Mouse (Mus musculus): Measurements from ENCODE around the gene Itgb3. TPM values are rescaled to one million over a fixed set of nuclear protein-coding genes. Genes with fewer than 3 reads are reported as not detected.

Gene Itgb3
- polyA plus RNA-seq, 1 experiment from 2014 or later = 25.3 TPM

GRCm38 (mm10) chr11:104631306-104631705, 23.5 kb downstream of the Itgb3 start:
- ChIA-PET POLR2A (interaction anchor here (0.6 kb wide), 2 partner anchors 53 to 162 kb away, joined by 3 to 4 read pairs; no protein-coding TSS in a partner anchor), CTCF (interaction anchor here (0.8 to 3.8 kb wide), 5 partner anchors 10 to 88 kb away, joined by 3 to 14 read pairs (median 3); no protein-coding TSS in a partner anchor)
- no peak for TF ChIP-seq CTCF (IDR thresholded peaks at IDR 0.05)
- in situ Hi-C loops (cut with MboI; ENCODE audit: low pct_unique_long_range_greater_than_20kb) = no loop called here
- DNase-seq (ENCODE audit: low read depth, low spot score) = no peak
- peak; percentile 20 for ATAC-seq
- no peaks in the 10 kb centered on the region for H3K27me3 ChIP-seq

- ChIA-PET CTCF (no interaction called here), POLR2A (interaction anchor here (1.0 kb wide), 1 partner anchor 12 kb away, joined by 3 read pairs; no protein-coding TSS in a partner anchor)
- in situ Hi-C loops (cut with MboI; ENCODE audit: low pct_unique_long_range_greater_than_20kb) = no loop called here
- ATAC-seq (no peak), DNase-seq (ENCODE audit: low read depth, low spot score) (no peak)
- no peak for TF ChIP-seq CTCF (IDR thresholded peaks at IDR 0.05)
- H3K27me3 ChIP-seq = no peaks in the 10 kb centered on the region
Measured at GRCm38 (mm10) chr11:104637010-104637409, 29.2 kb downstream of the Itgb3 start.

- CTCF ChIA-PET = interaction anchor here (1.0 to 1.3 kb wide), 2 partner anchors 10 to 26 kb away, joined by 3 to 4 read pairs; no protein-coding TSS in a partner anchor
- no peak for TF ChIP-seq CTCF (IDR thresholded peaks at IDR 0.05)
- ATAC-seq (no peak), DNase-seq (ENCODE audit: low read depth, low spot score) (no peak)
- in situ Hi-C loops (cut with MboI; ENCODE audit: low pct_unique_long_range_greater_than_20kb) = no loop called here
- POLR2A ChIA-PET = no interaction called here
- H3K27me3 ChIP-seq = no peaks in the 10 kb centered on the region
Measured at GRCm38 (mm10) chr11:104638006-104638405, 30.2 kb downstream of the Itgb3 start.

GRCm38 (mm10) chr11:104638906-104639305, 31.1 kb downstream of the Itgb3 start:
- ChIA-PET CTCF (interaction anchor here (1.0 to 1.3 kb wide), 4 partner anchors 11 to 49 kb away, joined by 3 to 6 read pairs (median 5); no protein-coding TSS in a partner anchor), POLR2A (interaction anchor here (0.5 to 1.5 kb wide), 4 partner anchors 17 to 272 kb away, joined by 3 to 5 read pairs (median 4); no protein-coding TSS in a partner anchor)
- H3K27me3 ChIP-seq = no peaks in the 10 kb centered on the region
- ATAC-seq (peak; percentile 71), DNase-seq (ENCODE audit: low read depth, low spot score) (no peak)
- TF ChIP-seq CTCF (IDR thresholded peaks at IDR 0.05) = no peak
- in situ Hi-C loops (cut with MboI; ENCODE audit: low pct_unique_long_range_greater_than_20kb) = no loop called here

- DNase-seq (ENCODE audit: low read depth, low spot score) (no peak), ATAC-seq (no peak)
- no peak for TF ChIP-seq CTCF (IDR thresholded peaks at IDR 0.05)
Measured at GRCm38 (mm10) chr11:104639634-104640033, 31.8 kb downstream of the Itgb3 start.

GRCm38 (mm10) chr11:104640894-104641293, 33.1 kb downstream of the Itgb3 start:
- CTCF ChIA-PET = interaction anchor here (1.0 to 1.6 kb wide), 5 partner anchors 14 to 51 kb away, joined by 3 to 4 read pairs (median 4); no protein-coding TSS in a partner anchor
- POLR2A ChIA-PET = no interaction called here
- in situ Hi-C loops (cut with MboI; ENCODE audit: low pct_unique_long_range_greater_than_20kb) = no loop called here
- no peak for TF ChIP-seq CTCF (IDR thresholded peaks at IDR 0.05)
- no peak for ATAC-seq
- H3K27me3 ChIP-seq = no peaks in the 10 kb centered on the region
- no peak for DNase-seq (ENCODE audit: low read depth, low spot score)

More at GRCm38 (mm10) chr11:104639634-104640033, 31.8 kb downstream of the Itgb3 start:
- in situ Hi-C loops (cut with MboI; ENCODE audit: low pct_unique_long_range_greater_than_20kb) = no loop called here
- CTCF ChIA-PET = interaction anchor here (1.2 to 1.3 kb wide), 2 partner anchors 21 to 50 kb away, joined by 6 read pairs; no protein-coding TSS in a partner anchor
- H3K27me3 ChIP-seq = no peaks in the 10 kb centered on the region
- POLR2A ChIA-PET = interaction anchor here (0.5 to 1.5 kb wide), 2 partner anchors 16 to 24 kb away, joined by 3 to 5 read pairs; no protein-coding TSS in a partner anchor

GRCm38 (mm10) chr11:104643236-104643635, 35.4 kb downstream of the Itgb3 start:
- TF ChIP-seq CTCF (IDR thresholded peaks at IDR 0.05) = no peak
- ATAC-seq (no peak), DNase-seq (ENCODE audit: low read depth, low spot score) (no peak)
- no peaks in the 10 kb centered on the region for H3K27me3 ChIP-seq
- POLR2A ChIA-PET = no interaction called here
- in situ Hi-C loops (cut with MboI; ENCODE audit: low pct_unique_long_range_greater_than_20kb) = no loop called here
- CTCF ChIA-PET = no interaction called here

- POLR2A ChIA-PET = no interaction called here
- CTCF ChIA-PET = interaction anchor here (0.9 to 2.5 kb wide), 4 partner anchors 9 to 55 kb away, joined by 3 to 9 read pairs (median 6); no protein-coding TSS in a partner anchor
- H3K27me3 ChIP-seq = no peaks in the 10 kb centered on the region
- in situ Hi-C loops (cut with MboI; ENCODE audit: low pct_unique_long_range_greater_than_20kb) = no loop called here
- TF ChIP-seq CTCF (IDR thresholded peaks at IDR 0.05) = no peak
- DNase-seq (ENCODE audit: low read depth, low spot score) = no peak
- no peak for ATAC-seq
Measured at GRCm38 (mm10) chr11:104645402-104645801, 37.6 kb downstream of the Itgb3 start.

GRCm38 (mm10) chr11:104646173-104646572, 38.4 kb downstream of the Itgb3 start:
- ATAC-seq (no peak), DNase-seq (ENCODE audit: low read depth, low spot score) (no peak)
- no peak for TF ChIP-seq CTCF (IDR thresholded peaks at IDR 0.05)
- H3K27me3 ChIP-seq = no peaks in the 10 kb centered on the region
- ChIA-PET POLR2A (no interaction called here), CTCF (interaction anchor here (0.9 to 2.5 kb wide), 3 partner anchors 10 to 56 kb away, joined by 3 to 9 read pairs (median 8); no protein-coding TSS in a partner anchor)
- in situ Hi-C loops (cut with MboI; ENCODE audit: low pct_unique_long_range_greater_than_20kb) = no loop called here

- POLR2A ChIA-PET = no interaction called here
- in situ Hi-C loops (cut with MboI; ENCODE audit: low pct_unique_long_range_greater_than_20kb) = no loop called here
- DNase-seq (ENCODE audit: low read depth, low spot score) (no peak), ATAC-seq (no peak)
- TF ChIP-seq CTCF (IDR thresholded peaks at IDR 0.05) = no peak
- H3K27me3 ChIP-seq = no peaks in the 10 kb centered on the region
- CTCF ChIA-PET = interaction anchor here (0.9 to 2.5 kb wide), 2 partner anchors 11 to 56 kb away, joined by 3 to 9 read pairs; no protein-coding TSS in a partner anchor
Measured at GRCm38 (mm10) chr11:104646611-104647010, 38.8 kb downstream of the Itgb3 start.

- ATAC-seq (no peak), DNase-seq (ENCODE audit: low read depth, low spot score) (no peak)
- in situ Hi-C loops (cut with MboI; ENCODE audit: low pct_unique_long_range_greater_than_20kb) = no loop called here
- H3K27me3 ChIP-seq = no peaks in the 10 kb centered on the region
- CTCF ChIA-PET = interaction anchor here (1.1 to 2.0 kb wide), 2 partner anchors 16 to 38 kb away, joined by 4 to 5 read pairs; no protein-coding TSS in a partner anchor
- no peak for TF ChIP-seq CTCF (IDR thresholded peaks at IDR 0.05)
- POLR2A ChIA-PET = no interaction called here
Measured at GRCm38 (mm10) chr11:104647188-104647867, 39.5 kb downstream of the Itgb3 start.
